ENCODE assay signal across 9 mouse cellular contexts in genomic region chr10:59967309-59967942, GRCm38 (mm10). TPM values are rescaled to one million over a fixed set of nuclear protein-coding genes. Genes with fewer than 3 reads are reported as not detected.
DNase-seq lines count a peak whose midpoint lies in the region; ATAC-seq lines count a peak whose summit lies in the region.
"Had no signal": no experiment of that assay in that cellular context is flagged by ENCODE, and none has a peak within 500 bp of the region (broad histone marks: within the 10 kb centered on the region; RNA-seq: fewer than 3 reads in every experiment).

No protein-coding gene starts in this region.

- no peak overlapping the region for H3K4me2 ChIP-seq in heart, embryonic 16.5 days (ENCODE audit: low read depth, low read length)

- H3K36me3 ChIP-seq in heart, embryonic 16.5 days (ENCODE audit: control insufficient read depth, insufficient read depth) = no peaks in the 10 kb centered on the region

- peak overlapping the region; percentile 30 for H3K27ac ChIP-seq in heart, embryonic 16.5 days (ENCODE audit: low read length)
- H3K27ac ChIP-seq: macrophage had no signal

- no peaks in the 10 kb centered on the region for H3K9me3 ChIP-seq in heart, embryonic 16.5 days (replicated peaks; ENCODE audit: control insufficient read depth, low read length)

- no peaks in the 10 kb centered on the region for H3K27me3 ChIP-seq in heart, embryonic 16.5 days (ENCODE audit: control insufficient read depth, insufficient read depth, low read length)

- no peak for ATAC-seq in heart, embryonic 16.5 days (replicated peaks; ENCODE audit: extremely low read depth, insufficient read depth, low FRiP score)
- ATAC-seq in megakaryocyte, adult 5-6 weeks (ENCODE audit: poor library complexity, severe bottlenecking) = peak; percentile 44

- WGBS in heart, embryonic 16.5 days = 60% methylated on average over 6 of the region's 6 CpGs

- H3K9ac ChIP-seq in heart, embryonic 16.5 days (ENCODE audit: low read length) = no peak overlapping the region; the same call in 1 of the 2 replicates

- peak; percentile 76 for DNase-seq in adrenal gland, adult 2 months
- DNase-seq in adrenal gland, postnatal 4 days (ENCODE audit: low spot score in 2 of 2) = no peak
- DNase-seq in ovary, adult 18-20 months (ENCODE audit: low spot score) = peak; percentile 55
- DNase-seq in ovary, postnatal 10 days (ENCODE audit: low spot score) = no peak
- DNase-seq in right cerebral cortex, adult 18-20 months = no peak
- no peak for DNase-seq in frontal cortex, postnatal 25 days (ENCODE audit: low spot score in 2 of 2)

- peaks cover 55% of the 10 kb centered on the region for H3K4me1 ChIP-seq in heart, embryonic 16.5 days (ENCODE audit: control insufficient read depth, insufficient read depth, low read length)

- no peak overlapping the region for H3K4me3 ChIP-seq in heart, embryonic 16.5 days (ENCODE audit: low read length)

RNA-seq across cellular contexts. Expression of gene Ddit4, which starts 15.8 kb away (rescaled TPM):
- 10 to 100 TPM; 53.1 to 56.1 TPM for total RNA-seq in adrenal gland, adult 2 months (2021)
- polyA plus RNA-seq in adrenal gland, adult 2 months (2012; rRNA removed) = 151 and 157 TPM in 2 replicates
- total RNA-seq in adrenal gland, postnatal 4 days (2021) = 10 to 100 TPM; 59.7 to 80.6 TPM
- 29.0 and 31.9 TPM in 2 replicates for polyA plus RNA-seq in heart, embryonic 16.5 days (2015; fragmentation: Nextera tagmentation; extraction: Ambion mirVana)
- total RNA-seq in megakaryocyte, adult 5-6 weeks (2015) = 2.2 and 2.4 TPM in 2 replicates
- total RNA-seq in megakaryocyte, adult 5-6 weeks (2017) = 0.94 and 1.2 TPM in 2 replicates

RNA-seq across cellular contexts. Expression of gene Ascc1, which starts 35.2 kb away (rescaled TPM):
- total RNA-seq in adrenal gland, adult 2 months (2021) = 10 to 100 TPM; 24.8 to 32.0 TPM
- 17.7 and 23.8 TPM in 2 replicates for polyA plus RNA-seq in adrenal gland, adult 2 months (2012; rRNA removed)
- total RNA-seq in adrenal gland, postnatal 4 days (2021) = 10 to 100 TPM; 35.7 to 38.0 TPM
- polyA plus RNA-seq in heart, embryonic 16.5 days (2015; fragmentation: Nextera tagmentation; extraction: Ambion mirVana) = 41.9 and 44.1 TPM in 2 replicates
- 25.7 and 29.9 TPM in 2 replicates for total RNA-seq in megakaryocyte, adult 5-6 weeks (2015)
- 24.3 and 27.0 TPM in 2 replicates for total RNA-seq in megakaryocyte, adult 5-6 weeks (2017)

RNA-seq across cellular contexts. Expression of gene Anapc16, which starts 35.5 kb away (rescaled TPM):
- 10 to 100 TPM; 60.4 to 66.3 TPM for total RNA-seq in adrenal gland, adult 2 months (2021)
- 33.4 and 40.8 TPM in 2 replicates for polyA plus RNA-seq in adrenal gland, adult 2 months (2012; rRNA removed)
- total RNA-seq in adrenal gland, postnatal 4 days (2021) = 10 to 100 TPM; 82.2 to 88.4 TPM
- 89.3 and 90.1 TPM in 2 replicates for polyA plus RNA-seq in heart, embryonic 16.5 days (2015; fragmentation: Nextera tagmentation; extraction: Ambion mirVana)
- 45.9 and 57.2 TPM in 2 replicates for total RNA-seq in megakaryocyte, adult 5-6 weeks (2015)
- total RNA-seq in megakaryocyte, adult 5-6 weeks (2017) = 35.2 and 39.4 TPM in 2 replicates

Comparison
In these comparisons a context has a peak if more than half of its experiments do, and no peak if none do; other contexts are left out.
1. DNase-seq: peak in adrenal gland, adult 2 months (single experiment) and ovary, adult 18-20 months (single experiment); none in adrenal gland, postnatal 4 days (0 of 2), ovary, postnatal 10 days (single experiment), right cerebral cortex, adult 18-20 months (single experiment) and frontal cortex, postnatal 25 days (0 of 2).
2. RNA of gene Ddit4, which starts 15.8 kb away (total RNA-seq): 59.7 to 80.6 TPM in adrenal gland, postnatal 4 days and 53.1 to 56.1 TPM in adrenal gland, adult 2 months; 0.94 to 2.4 TPM in megakaryocyte, adult 5-6 weeks; every median in the first group is over 10 times any median in the second.